Mouse (Mus musculus): ENCODE data around the gene Pik3r1.

The Pik3r1 gene

GRCm38 (mm10) chr13:101712720-101713428, 55.1 kb downstream of the Pik3r1 start:
- peak; percentile 60 for ATAC-seq (ENCODE audit: low TSS enrichment)

GRCm38 (mm10) chr13:101712099-101712498, 55.9 kb downstream of the Pik3r1 start:
- peak; percentile 22; the same call in 1 of the 2 replicates for ATAC-seq (ENCODE audit: low TSS enrichment)

GRCm38 (mm10) chr13:101711301-101711700, 56.7 kb downstream of the Pik3r1 start:
- ATAC-seq (ENCODE audit: low TSS enrichment), result no peak

GRCm38 (mm10) chr13:101709788-101710187, 58.2 kb downstream of the Pik3r1 start:
- ATAC-seq (ENCODE audit: low TSS enrichment), result no peak

GRCm38 (mm10) chr13:101707226-101707625, 60.8 kb downstream of the Pik3r1 start:
- ATAC-seq (ENCODE audit: low TSS enrichment), result no peak

- ATAC-seq (ENCODE audit: low TSS enrichment), result peak; percentile 29; the same call in 1 of the 2 replicates
Measured at GRCm38 (mm10) chr13:101706426-101706825, 61.6 kb downstream of the Pik3r1 start.

GRCm38 (mm10) chr13:101702096-101702775, 65.8 kb downstream of the Pik3r1 start:
- ATAC-seq (ENCODE audit: low TSS enrichment), result peak; percentile 77

- no peak for ATAC-seq (ENCODE audit: low TSS enrichment)
Measured at GRCm38 (mm10) chr13:101701632-101702031, 66.4 kb downstream of the Pik3r1 start.

- ATAC-seq (ENCODE audit: low TSS enrichment), result no peak
Measured at GRCm38 (mm10) chr13:101699742-101700141, 68.3 kb downstream of the Pik3r1 start.

GRCm38 (mm10) chr13:101697966-101698365, 70.1 kb downstream of the Pik3r1 start:
- ATAC-seq (ENCODE audit: low TSS enrichment), result no peak

GRCm38 (mm10) chr13:101697461-101697860, 70.6 kb downstream of the Pik3r1 start:
- no peak for ATAC-seq (ENCODE audit: low TSS enrichment)

- ATAC-seq (ENCODE audit: low TSS enrichment), result no peak
Measured at GRCm38 (mm10) chr13:101696827-101697226, 71.2 kb downstream of the Pik3r1 start.

GRCm38 (mm10) chr13:101696316-101696715, 71.7 kb downstream of the Pik3r1 start:
- ATAC-seq (ENCODE audit: low TSS enrichment), result no peak

- ATAC-seq (ENCODE audit: low TSS enrichment), result no peak
Measured at GRCm38 (mm10) chr13:101695876-101696275, 72.1 kb downstream of the Pik3r1 start.

- ATAC-seq (ENCODE audit: low TSS enrichment), result peak; percentile 28
Measured at GRCm38 (mm10) chr13:101694496-101695251, 73.3 kb downstream of the Pik3r1 start.

- ATAC-seq (ENCODE audit: low TSS enrichment), result peak; percentile 26
Measured at GRCm38 (mm10) chr13:101693967-101694495, 74.0 kb downstream of the Pik3r1 start.

GRCm38 (mm10) chr13:101692866-101693691, 74.9 kb downstream of the Pik3r1 start:
- ATAC-seq (ENCODE audit: low TSS enrichment), result peak; percentile 20

GRCm38 (mm10) chr13:101692239-101692784, 75.7 kb downstream of the Pik3r1 start:
- ATAC-seq (ENCODE audit: low TSS enrichment), result peak; percentile 60

GRCm38 (mm10) chr13:101691669-101692068, 76.3 kb downstream of the Pik3r1 start:
- no peak for ATAC-seq (ENCODE audit: low TSS enrichment)

- peak; percentile 7 for ATAC-seq (ENCODE audit: low TSS enrichment)
Measured at GRCm38 (mm10) chr13:101690911-101691655, 76.9 kb downstream of the Pik3r1 start.
